8 mouse cellular contexts compared by ENCODE assay signal in genomic region chr6:83914183-83914719, GRCm38 (mm10). TPM values are rescaled to one million over a fixed set of nuclear protein-coding genes. Genes with fewer than 3 reads are reported as not detected.
DNase-seq lines count a peak whose midpoint lies in the region; ATAC-seq lines count a peak whose summit lies in the region.

No protein-coding gene starts in this region.

- peak; percentile 99 to 100 for DNase-seq in B cell, adult 2 months
- DNase-seq in brain, adult 2 months (ENCODE audit: low read depth, low spot score) = peak; percentile 98
- DNase-seq in heart, embryonic 10.5 days (ENCODE audit: low spot score) = peak; percentile 98
- peak; percentile 99 for DNase-seq in liver
- DNase-seq in spleen, postnatal 4 days (ENCODE audit: low spot score in 2 of 2) = peak; percentile 99 to 100

- H3K36me3 ChIP-seq in heart, embryonic 10.5 days = no peaks in the 10 kb centered on the region
- H3K36me3 ChIP-seq in kidney, embryonic 15.5 days = no peaks in the 10 kb centered on the region

- no peaks in the 10 kb centered on the region for H3K9me3 ChIP-seq in heart, embryonic 10.5 days
- no peaks in the 10 kb centered on the region for H3K9me3 ChIP-seq in kidney, embryonic 15.5 days (replicated peaks)

- WGBS in heart, embryonic 10.5 days = under 1% methylated on average over 50 of the region's 50 CpGs
- WGBS in kidney, embryonic 15.5 days = under 1% methylated on average over 50 of the region's 50 CpGs

- H3K27ac ChIP-seq in heart, embryonic 10.5 days = peak overlapping the region; percentile 99
- H3K27ac ChIP-seq in kidney, embryonic 15.5 days = peak overlapping the region; percentile 93

- no peaks in the 10 kb centered on the region for H3K4me1 ChIP-seq in heart, embryonic 10.5 days
- no peaks in the 10 kb centered on the region for H3K4me1 ChIP-seq in kidney, embryonic 15.5 days

- H3K9ac ChIP-seq in kidney, embryonic 15.5 days = peak overlapping the region; percentile 97

- H3K4me3 ChIP-seq in heart, embryonic 10.5 days = peak overlapping the region; percentile 100
- H3K4me3 ChIP-seq in kidney, embryonic 15.5 days (replicated peaks) = peak overlapping the region; percentile 91

- H3K27me3 ChIP-seq in heart, embryonic 10.5 days (ENCODE audit: insufficient read depth, poor library complexity, severe bottlenecking) = no peaks in the 10 kb centered on the region
- H3K27me3 ChIP-seq in kidney, embryonic 15.5 days = no peaks in the 10 kb centered on the region

- H3K4me2 ChIP-seq in kidney, embryonic 15.5 days = peak overlapping the region; percentile 64

- ATAC-seq in erythroblast, adult 5-6 weeks (replicated peaks; ENCODE audit: low FRiP score, poor library complexity, severe bottlenecking) = peak; percentile 100
- ATAC-seq in kidney, embryonic 15.5 days (replicated peaks; ENCODE audit: low FRiP score) = peak; percentile 97
- ATAC-seq in monocyte, adult 5-6 weeks (replicated peaks; ENCODE audit: insufficient number of reproducible peaks, low FRiP score, low TSS enrichment, poor library complexity, severe bottlenecking) = peak; percentile 98

RNA-seq across cellular contexts. Expression of gene Zfp638, which starts 47.3 kb away (rescaled TPM):
- 34.9 and 82.2 TPM in 2 replicates for total RNA-seq in erythroblast, adult 5-6 weeks (2015; ENCODE audit: low replicate concordance)
- 82.6 and 96.5 TPM in 2 replicates for total RNA-seq in erythroblast, adult 5-6 weeks (2017; ENCODE audit: low replicate concordance)
- 44.7 and 51.8 TPM in 2 replicates for polyA plus RNA-seq in heart, embryonic 10.5 days (2016; fragmentation: Nextera tagmentation; extraction: Ambion mirVana)
- polyA plus RNA-seq in kidney, embryonic 15.5 days (2015; fragmentation: Nextera tagmentation; extraction: Ambion mirVana) = 56.9 and 67.7 TPM in 2 replicates
- total RNA-seq in monocyte, adult 5-6 weeks (2017) = 186 to 334 TPM (median 275 TPM) in 3 replicates

Comparison
In these comparisons a context has a peak if more than half of its experiments do, and no peak if none do; other contexts are left out.
1. Peak in every context shown above with its lines: DNase-seq, ATAC-seq, H3K4me3 ChIP-seq and H3K27ac ChIP-seq.